Mouse (Mus musculus) cortical plate, adult 2 months (tissue): ENCODE measurements around the gene Wdr72.

Experiments
- CTCF ChIP-seq: fragments of 200-500 bp; IDR thresholded peaks from 2 replicates; pipeline ENCODE4 v1.5.1; 2011; ENCODE audit warnings: mild to moderate bottlenecking, control low read depth, low read length; ENCODE audit not compliant: insufficient read depth; ENCODE audit errors: extremely low read depth
- POLR2A ChIP-seq: fragments of 200-500 bp; IDR thresholded peaks from 2 replicates; pipeline ENCODE4 v1.6.1; 2011; ENCODE audit warnings: mild to moderate bottlenecking, low read length, control low read depth; ENCODE audit not compliant: insufficient read depth; ENCODE audit errors: extremely low read depth

GRCm38 (mm10) chr9:74165697-74166096, 55.5 kb downstream of the Wdr72 start:
- TF ChIP-seq POLR2A, result no peak
- no peak for TF ChIP-seq CTCF
